Mouse (Mus musculus) intestine, embryonic 14.5 days (tissue): ENCODE results near the gene Crygs. TPM values are rescaled to one million over a fixed set of nuclear protein-coding genes. Genes with fewer than 3 reads are reported as not detected.

ENCODE experiments used
- ATAC-seq: fragments of 200-750 bp; cut with Nextera tagmentation; replicated peaks from 2 replicates; pipeline ENCODE4 v1.8.0; 2017; ENCODE audit warnings: low read depth, moderate number of reproducible peaks, moderate TSS enrichment, moderate library complexity; ENCODE audit not compliant: low FRiP score, low TSS enrichment
- DNase-seq: peaks from one replicate; pipeline ENCODE4 v3.0.0-alpha.2; 2018; ENCODE audit warnings: low spot score
- H3K27ac ChIP-seq: fragments of 300-500 bp; sonication (generic); 2 replicates; pipeline ENCODE4 v1.5.1; 2014; ENCODE audit warnings: low read depth, mild to moderate bottlenecking, control low read depth
- H3K27me3 ChIP-seq: fragments of 300-500 bp; sonication (generic); replicated peaks from 2 replicates; pipeline ENCODE4 v1.6.1; 2014; ENCODE audit warnings: low read length, control low read depth; ENCODE audit not compliant: control insufficient read depth, insufficient read depth
- H3K36me3 ChIP-seq: fragments of 300-500 bp; sonication (generic); 2 replicates; pipeline ENCODE4 v1.6.1; 2014; ENCODE audit warnings: low read length, control low read depth; ENCODE audit not compliant: control insufficient read depth, insufficient read depth
- H3K4me1 ChIP-seq: fragments of 300-500 bp; sonication (generic); replicated peaks from 2 replicates; pipeline ENCODE4 v1.6.1; 2014; ENCODE audit warnings: low read length, control low read depth, mixed read lengths; ENCODE audit not compliant: control insufficient read depth, insufficient read depth
- H3K4me2 ChIP-seq: fragments of 300-500 bp; sonication (generic); 2 replicates; pipeline ENCODE4 v1.6.1; 2014; ENCODE audit warnings: low read length
- H3K4me3 ChIP-seq: fragments of 300-500 bp; sonication (generic); 2 replicates; pipeline ENCODE4 v1.5.1; 2014; ENCODE audit warnings: low read depth, low read length, control low read depth, mixed read lengths
- H3K9ac ChIP-seq: fragments of 300-500 bp; sonication (generic); 2 replicates; pipeline ENCODE4 v1.6.1; 2014; ENCODE audit warnings: mild to moderate bottlenecking, low read length
- H3K9me3 ChIP-seq: fragments of 300-500 bp; sonication (generic); 2 replicates; pipeline ENCODE4 v1.6.1; 2016; ENCODE audit warnings: low read length, control low read depth; ENCODE audit not compliant: control insufficient read depth
- WGBS: fragments of 180-500 bp; shearing (Covaris S2); extraction: QIAGEN DNeasy Blood & Tissue Kit; methylation state at CpG from one replicate; pipeline ENCODE4 v1.1.7; 2014; 5-methylcytosine and 5-hydroxymethylcytosine counted together
- polyA plus RNA-seq: library from polyadenylated mRNA; unstranded; fragments of >200 nt; fragmentation: Nextera tagmentation; extraction: Ambion mirVana; gene quantifications from 2 replicates; pipeline ENCODE4 v1.2.1, GENCODE M21; 2014

Gene Crygs
- not detected in 2 replicates for polyA plus RNA-seq

DNA sequence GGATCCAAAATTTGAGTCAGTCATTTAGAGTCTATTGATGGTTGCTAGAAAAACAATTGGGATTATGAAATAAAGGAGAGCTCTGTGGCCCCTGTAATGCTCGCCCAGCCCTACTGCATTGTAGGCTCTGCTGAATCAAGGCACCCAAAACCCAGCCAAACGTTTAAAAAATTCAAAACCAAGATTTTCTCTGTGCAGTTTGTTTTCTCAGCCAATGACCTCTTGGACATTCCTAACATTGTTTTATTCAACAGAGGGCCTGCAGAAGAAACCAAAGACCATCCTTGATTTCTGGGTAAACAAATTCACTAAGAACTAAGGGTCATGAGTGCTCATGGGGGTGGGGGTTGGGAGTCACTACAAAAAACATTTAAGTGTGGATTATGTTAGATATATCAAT lies at the start of gene Crygs:
Crygs (minus strand) TSS at position 101 of the 400 bp plus-strand sequence.
- no peaks in the 10 kb centered on the region for H3K4me1 ChIP-seq
- no peaks in the 10 kb centered on the region for H3K9me3 ChIP-seq
- H3K36me3 ChIP-seq: peaks cover 8% of the 10 kb centered on the region; the same call in 1 of the 2 replicates
- DNase-seq (no peak), ATAC-seq (no peak)
- H3K27me3 ChIP-seq: no peaks in the 10 kb centered on the region
- H3K4me3 ChIP-seq: no peak within 1 kb of the TSS
- WGBS: 51% methylated on average over 2 of the region's 2 CpGs
- H3K4me2 ChIP-seq: no peak within 1 kb of the TSS
- no peak within 1 kb of the TSS for H3K27ac ChIP-seq
- H3K9ac ChIP-seq: no peak within 1 kb of the TSS

DNA sequence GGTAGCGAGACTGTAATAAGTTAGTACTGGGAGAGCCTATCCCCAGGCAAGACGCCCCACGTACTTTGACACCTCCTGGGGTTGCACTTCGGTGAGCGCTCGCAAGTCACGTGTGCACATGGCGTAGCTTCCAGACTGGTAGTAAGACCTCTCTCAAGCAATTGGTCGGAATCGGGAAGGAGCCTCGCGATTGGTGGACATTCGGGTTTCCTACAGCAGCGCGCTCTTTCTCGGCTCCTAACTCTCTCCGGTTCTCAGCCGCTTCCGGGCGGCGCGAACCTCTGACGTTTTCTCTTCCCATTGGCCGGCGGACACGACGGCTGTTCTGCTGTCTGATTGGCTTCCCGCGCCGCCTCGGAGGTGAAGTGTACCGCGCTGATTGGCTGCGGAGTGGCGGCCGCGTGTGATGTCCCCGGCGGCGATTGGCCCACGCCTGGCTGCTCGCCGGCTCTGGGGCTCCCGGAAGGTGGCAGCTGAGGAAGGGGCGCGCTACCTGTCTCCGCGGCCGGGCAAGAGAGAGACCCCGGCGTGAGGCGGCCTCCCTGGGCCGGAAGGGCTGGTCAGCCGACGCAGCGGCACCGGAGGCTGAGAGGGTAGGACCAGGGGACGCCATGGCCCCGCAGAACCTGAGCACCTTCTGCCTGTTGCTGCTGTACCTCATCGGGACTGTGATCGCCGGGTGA lies 46.2 kb upstream of the Crygs start, which contains the start of the genes Tbccd1 and Dnajb11:
Tbccd1 (minus strand) TSS at position 239 of the 683 bp plus-strand sequence.
Dnajb11 (plus strand) TSS at position 415 of the 683 bp plus-strand sequence.
- Histone ChIP-seq H3K27me3 (no peaks in the 10 kb centered on the region), H3K4me2 (peak within 1 kb of the TSS; percentile 91), H3K4me1 (peaks cover 12% of the 10 kb centered on the region), H3K9ac (peak within 1 kb of the TSS; percentile 85), H3K36me3 (peaks cover 16% of the 10 kb centered on the region), H3K4me3 (peak within 1 kb of the TSS; percentile 81), H3K9me3 (no peaks in the 10 kb centered on the region), H3K27ac (peak within 1 kb of the TSS; percentile 55)
- WGBS: under 1% methylated on average over 62 of the region's 62 CpGs
- peak; percentile 100 for ATAC-seq
- peak; percentile 98 for DNase-seq

DNA sequence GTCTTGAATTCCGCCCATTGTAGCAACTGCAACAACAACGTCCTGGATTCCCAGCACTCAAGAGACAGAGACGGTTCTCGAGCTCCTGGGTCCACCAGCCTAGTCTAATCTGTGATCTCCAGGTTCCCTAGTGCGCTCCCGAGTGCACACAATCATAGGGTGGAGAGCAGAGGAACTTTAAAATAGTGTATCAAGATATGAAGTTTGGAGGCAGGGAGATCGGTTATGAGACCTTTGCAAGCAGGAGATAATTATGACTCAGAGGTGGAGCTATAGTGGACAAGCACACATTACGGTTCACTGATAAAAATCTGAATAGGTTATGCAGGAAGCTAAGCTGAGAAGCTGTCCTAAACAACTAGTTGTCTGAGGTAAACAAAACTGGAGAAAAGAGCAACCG lies 45.4 kb upstream of the Crygs start:
- peak overlapping the region; percentile 54 for H3K27ac ChIP-seq
- peak overlapping the region; percentile 81 for H3K4me3 ChIP-seq
- H3K9ac ChIP-seq: peak overlapping the region; percentile 59
- 9% methylated on average over 9 of the region's 9 CpGs for WGBS
- H3K4me2 ChIP-seq: peak overlapping the region; percentile 91
- DNase-seq (peak; percentile 55), ATAC-seq (no peak)
- no peaks in the 10 kb centered on the region for H3K9me3 ChIP-seq
- H3K4me1 ChIP-seq: peaks cover 12% of the 10 kb centered on the region
- H3K27me3 ChIP-seq: no peaks in the 10 kb centered on the region
- H3K36me3 ChIP-seq: 0 out of 2 replicates have a peak, but pooled peaks cover 10% of the 10 kb centered on the region

DNA sequence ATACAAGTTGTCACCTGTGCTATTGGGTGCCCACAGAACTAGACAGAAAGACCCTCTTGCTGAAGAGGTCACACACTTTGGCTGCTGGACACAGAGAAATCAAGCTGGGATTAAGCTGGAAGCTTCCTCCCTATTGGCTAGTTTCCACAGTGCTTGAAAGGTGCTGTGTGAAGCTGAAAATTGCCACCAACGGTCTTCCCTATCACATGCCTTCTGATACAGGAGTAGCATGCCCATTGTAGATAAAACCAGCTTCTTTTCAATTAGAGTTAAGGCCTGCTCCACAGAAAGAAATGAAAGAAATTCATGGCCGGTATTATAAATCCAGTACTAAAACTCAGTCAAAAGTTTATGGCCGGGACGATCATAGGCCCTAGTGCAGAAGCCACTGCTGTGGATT lies 41.3 kb upstream of the Crygs start:
- ATAC-seq: no peak

DNA sequence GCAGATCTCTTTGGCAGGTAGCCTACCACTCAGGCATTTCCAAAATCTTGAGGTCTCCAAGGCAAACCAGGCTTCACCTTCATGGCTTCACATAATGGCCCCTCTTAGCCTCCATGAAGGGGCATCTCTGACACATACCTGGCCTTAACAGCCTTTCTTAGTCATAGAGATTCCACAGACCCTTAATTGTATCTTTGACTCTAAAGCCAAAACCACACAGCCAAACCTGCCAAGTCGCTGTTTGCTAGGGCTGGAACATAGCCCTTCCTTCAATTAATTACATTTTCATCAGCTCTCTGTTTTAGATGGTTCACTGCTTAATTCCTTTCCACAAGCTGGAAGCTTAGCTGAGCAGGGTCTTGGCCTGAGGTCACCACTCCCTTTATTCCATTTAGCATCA lies 37.0 kb upstream of the Crygs start:
- Histone ChIP-seq H3K36me3 (no peaks in the 10 kb centered on the region), H3K4me1 (peaks cover 8% of the 10 kb centered on the region), H3K27me3 (no peaks in the 10 kb centered on the region), H3K9ac (no peak overlapping the region), H3K9me3 (no peaks in the 10 kb centered on the region), H3K4me2 (no peak overlapping the region), H3K4me3 (no peak overlapping the region), H3K27ac (no peak overlapping the region)
- DNase-seq (no peak), ATAC-seq (no peak)
- WGBS: 84% methylated on average over 1 of the region's 1 CpGs

More for the DNA sequence above, 41.3 kb upstream of the Crygs start:
- WGBS: 98% methylated on average over 4 of the region's 4 CpGs
- Histone ChIP-seq H3K27me3 (no peaks in the 10 kb centered on the region), H3K4me3 (no peak overlapping the region), H3K4me1 (peaks cover 5% of the 10 kb centered on the region; the same call in 1 of the 2 replicates), H3K9ac (no peak overlapping the region), H3K27ac (no peak overlapping the region), H3K4me2 (no peak overlapping the region), H3K9me3 (no peaks in the 10 kb centered on the region), H3K36me3 (no peaks in the 10 kb centered on the region)
- DNase-seq: no peak

DNA sequence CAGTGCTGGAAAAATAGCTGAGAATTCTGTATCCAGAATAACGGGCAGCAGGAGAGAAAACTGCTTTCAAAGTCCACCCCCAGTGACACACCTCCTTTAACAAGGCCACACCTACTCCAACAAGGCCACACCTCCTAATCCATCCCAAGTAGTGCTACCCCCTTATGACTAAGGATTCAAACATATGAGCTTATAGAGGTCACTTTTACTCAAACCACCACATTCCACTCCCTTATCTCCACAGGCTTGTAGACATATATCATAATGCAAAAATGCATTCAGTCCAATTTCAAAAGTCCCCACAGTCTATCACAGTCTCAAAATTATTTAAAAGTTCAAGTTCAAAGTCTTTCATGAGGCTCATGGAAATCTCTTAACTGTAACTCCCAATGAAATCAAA lies 36.3 kb upstream of the Crygs start:
- DNase-seq (no peak), ATAC-seq (no peak)
- 78% methylated on average over 1 of the region's 1 CpGs for WGBS
- Histone ChIP-seq H3K4me2 (no peak overlapping the region), H3K9me3 (no peaks in the 10 kb centered on the region), H3K36me3 (no peaks in the 10 kb centered on the region), H3K4me1 (peaks cover 8% of the 10 kb centered on the region), H3K9ac (no peak overlapping the region), H3K4me3 (no peak overlapping the region), H3K27me3 (no peaks in the 10 kb centered on the region), H3K27ac (no peak overlapping the region)

DNA sequence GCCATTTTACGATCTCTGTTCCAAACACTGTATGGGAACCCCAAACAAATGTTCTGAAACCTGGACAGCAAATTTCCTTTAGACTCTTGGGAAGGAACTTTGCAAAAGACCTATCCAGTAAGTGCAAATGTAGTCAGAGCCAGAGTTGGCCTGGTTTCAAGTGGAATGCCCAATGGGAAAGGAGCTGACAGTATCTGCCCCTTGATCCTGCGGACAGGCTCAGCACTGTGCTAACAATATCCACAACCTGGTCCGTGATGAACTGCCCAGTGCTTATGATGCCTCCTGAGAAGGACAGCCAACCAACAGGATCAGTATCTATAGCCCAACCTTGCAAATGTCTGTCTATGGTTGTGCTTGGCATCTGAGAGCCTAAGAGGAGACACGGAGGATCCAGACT lies 34.1 kb upstream of the Crygs start:
- no peak overlapping the region for H3K4me3 ChIP-seq
- WGBS: 92% methylated on average over 4 of the region's 4 CpGs

DNA sequence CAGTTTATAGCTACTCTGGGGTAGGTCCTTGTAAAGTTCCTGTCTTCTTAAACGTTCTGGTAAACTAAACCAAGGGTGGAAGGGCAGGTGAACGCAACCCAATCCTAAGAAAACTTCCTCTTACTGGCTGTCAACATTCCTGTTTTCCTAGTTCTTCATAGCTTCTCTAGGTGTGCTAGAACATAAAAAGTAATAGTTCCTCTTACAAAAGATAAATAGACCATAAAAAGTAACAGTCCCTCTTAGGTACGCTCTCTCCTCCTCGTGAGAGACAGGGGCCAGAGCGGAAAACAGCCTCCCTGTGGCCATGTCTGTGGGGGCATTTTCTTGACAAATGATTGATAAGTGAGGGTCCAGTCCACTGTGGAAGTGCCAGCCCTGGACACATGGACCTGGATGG lies 33.5 kb upstream of the Crygs start:
- peak overlapping the region; percentile 92 for H3K4me2 ChIP-seq
- H3K36me3 ChIP-seq: peaks cover 20% of the 10 kb centered on the region
- no peak for ATAC-seq
- H3K4me3 ChIP-seq: peak overlapping the region; percentile 47
- no peaks in the 10 kb centered on the region for H3K9me3 ChIP-seq
- no peak for DNase-seq
- peaks cover 8% of the 10 kb centered on the region for H3K4me1 ChIP-seq
- H3K27ac ChIP-seq: no peak overlapping the region
- WGBS: 42% methylated on average over 5 of the region's 5 CpGs
- H3K9ac ChIP-seq: 0 out of 2 replicates have a peak overlapping the region, but pooled peaks have one; percentile 74
- H3K27me3 ChIP-seq: no peaks in the 10 kb centered on the region

More for the DNA sequence above, 34.1 kb upstream of the Crygs start:
- H3K4me1 ChIP-seq: peaks cover 8% of the 10 kb centered on the region
- DNase-seq (no peak), ATAC-seq (no peak)
- H3K27ac ChIP-seq: no peak overlapping the region
- no peaks in the 10 kb centered on the region for H3K27me3 ChIP-seq
- H3K9me3 ChIP-seq: no peaks in the 10 kb centered on the region
- H3K4me2 ChIP-seq: no peak overlapping the region
- peaks cover 14% of the 10 kb centered on the region for H3K36me3 ChIP-seq
- no peak overlapping the region for H3K9ac ChIP-seq
